Mouse (Mus musculus) layer of hippocampus, adult 2 months (tissue): ENCODE data around the gene Rpap2. TPM values are rescaled to one million over a fixed set of nuclear protein-coding genes. Genes with fewer than 3 reads are reported as not detected.

Source experiments
- DNase-seq, 2 experiments: peaks; one replicate each; pipeline ENCODE4 v3.0.0; 2022; ENCODE audit warnings: low spot score in 2 of 2
- H3K27ac ChIP-seq: fragments of 200-600 bp; 2 replicates; pipeline ENCODE4 v1.8.1; 2022
- H3K4me3 ChIP-seq: fragments of 200-600 bp; 2 replicates; pipeline ENCODE4 v1.8.1; 2022; ENCODE audit warnings: mild to moderate bottlenecking
- CTCF ChIP-seq: fragments of 200-600 bp; conservative IDR thresholded peaks from 2 replicates; pipeline ENCODE4 v1.8.1; 2022; ENCODE audit warnings: antibody characterized with exemption, mild to moderate bottlenecking, moderate library complexity
- total RNA-seq, 2 experiments: library from RNA; stranded (reverse); gene quantifications; 2 replicates each; pipeline ENCODE4 v1.2.3; 2021

The Rpap2 gene
- total RNA-seq, 2 experiments from 2014 or later: 19.1 to 20.7 TPM

DNA sequence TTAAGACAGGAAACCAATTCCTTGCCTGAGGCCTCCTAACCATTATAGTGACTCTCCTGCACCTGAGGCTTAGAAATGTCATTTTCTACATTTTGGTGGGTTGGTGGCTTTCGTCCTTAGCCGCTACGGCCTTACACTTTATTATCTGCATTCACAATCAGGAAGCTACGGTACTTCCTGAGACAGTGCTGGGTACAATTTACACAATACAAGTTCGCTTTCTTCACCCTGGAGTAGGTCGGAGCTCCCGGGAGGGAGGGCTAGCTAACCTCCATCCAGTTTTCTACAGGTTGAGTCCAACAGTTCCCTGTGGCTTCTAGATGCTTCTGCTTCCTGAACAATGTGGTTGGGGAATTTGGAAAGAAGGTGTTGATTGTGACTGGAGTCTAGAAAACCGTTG is 101.7 kb downstream of the Rpap2 start:
- Histone ChIP-seq H3K27ac (no peak overlapping the region), H3K4me3 (no peak overlapping the region)
- TF ChIP-seq CTCF: no peak
- DNase-seq: no peak

DNA sequence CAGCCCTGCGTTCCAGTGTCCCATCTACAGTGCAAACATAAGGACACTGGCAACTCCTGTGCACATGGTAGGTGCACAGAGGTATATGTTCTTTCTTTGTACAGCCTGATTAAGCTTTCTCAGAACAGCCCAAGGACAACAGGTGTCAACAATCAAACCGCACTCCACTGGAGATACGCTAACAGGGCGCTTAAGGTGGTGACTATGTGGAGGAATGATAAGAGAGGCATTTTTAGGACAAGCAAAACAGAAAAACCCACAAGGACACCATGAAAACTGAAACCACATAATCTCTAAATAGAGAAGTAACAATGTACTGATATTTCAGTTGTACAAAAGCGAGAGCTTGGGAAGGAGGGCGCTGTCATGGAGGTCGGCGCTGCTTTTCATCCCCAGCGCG is 103.7 kb downstream of the Rpap2 start:
- no peak for DNase-seq
- TF ChIP-seq CTCF: no peak
- H3K27ac ChIP-seq: no peak overlapping the region
- no peak overlapping the region for H3K4me3 ChIP-seq

DNA sequence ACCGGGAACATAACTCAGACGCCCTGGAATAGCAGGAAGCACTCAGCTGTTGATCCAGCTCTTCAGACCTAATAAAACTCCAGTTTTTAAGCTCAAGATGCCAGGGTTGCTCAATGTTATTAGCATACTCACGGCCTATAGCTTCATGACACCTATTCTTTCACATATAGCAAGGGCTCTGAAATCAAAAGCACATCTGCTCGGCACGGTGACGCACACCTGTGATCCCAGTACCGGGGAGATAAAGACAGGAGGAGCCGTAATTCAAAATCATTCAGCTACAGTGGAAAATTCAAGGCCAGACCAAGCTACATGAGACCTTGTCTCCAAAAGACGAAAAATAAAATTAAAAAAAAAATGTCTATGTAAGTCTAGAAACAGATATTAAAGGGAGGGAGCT is 104.5 kb downstream of the Rpap2 start:
- no peak for DNase-seq
- H3K27ac ChIP-seq: no peak overlapping the region
- TF ChIP-seq CTCF: no peak
- H3K4me3 ChIP-seq: no peak overlapping the region

DNA sequence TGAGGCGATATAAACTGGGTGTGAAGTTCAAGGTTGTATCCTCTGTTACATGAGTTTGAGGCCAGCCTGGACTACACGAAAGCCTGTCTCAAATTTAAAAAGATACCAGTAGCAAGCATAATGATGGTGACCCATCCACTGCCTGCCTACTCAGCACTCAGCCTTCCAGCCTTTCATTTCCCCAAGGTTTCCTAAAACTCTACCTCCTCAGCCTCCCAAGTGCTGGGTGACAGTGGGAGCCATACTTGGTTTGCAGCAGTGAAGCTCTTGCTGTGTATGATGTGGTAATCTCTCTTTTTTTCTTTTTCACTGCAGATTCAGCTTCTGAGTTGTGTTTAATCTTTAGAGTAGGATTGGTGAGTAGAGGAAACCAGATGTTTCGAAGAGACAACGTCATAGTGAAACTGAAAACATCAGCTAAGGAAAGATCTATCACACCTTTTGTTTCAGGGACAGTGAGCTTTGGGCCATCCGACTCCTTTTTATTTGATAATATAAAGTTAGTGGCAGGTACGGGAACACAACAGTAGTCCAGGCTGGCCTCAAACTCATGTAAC is 106.1 kb downstream of the Rpap2 start:
- no peak for DNase-seq
- H3K4me3 ChIP-seq: no peak overlapping the region
- no peak for TF ChIP-seq CTCF
- H3K27ac ChIP-seq: no peak overlapping the region

DNA sequence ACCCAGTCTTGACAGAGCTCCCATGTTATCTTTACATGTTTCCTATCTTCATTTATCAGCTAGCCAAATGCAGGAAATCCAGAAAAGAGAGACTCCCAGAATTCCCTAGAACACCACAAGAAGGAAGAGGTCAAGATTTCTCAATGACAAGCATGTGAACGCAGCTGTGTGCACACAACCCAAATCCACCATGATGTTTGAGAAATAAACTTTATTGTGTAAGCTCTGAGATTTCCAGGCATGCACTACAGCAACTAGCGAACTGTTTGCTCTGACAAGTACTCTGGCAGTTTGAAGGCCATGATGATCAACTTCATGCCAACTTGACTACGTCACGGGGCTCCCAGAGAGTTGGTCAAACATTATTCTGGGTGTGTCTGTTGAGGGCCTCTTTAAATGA is 108.6 kb downstream of the Rpap2 start:
- H3K27ac ChIP-seq: no peak overlapping the region
- H3K4me3 ChIP-seq: no peak overlapping the region
- no peak for TF ChIP-seq CTCF
- no peak for DNase-seq

DNA sequence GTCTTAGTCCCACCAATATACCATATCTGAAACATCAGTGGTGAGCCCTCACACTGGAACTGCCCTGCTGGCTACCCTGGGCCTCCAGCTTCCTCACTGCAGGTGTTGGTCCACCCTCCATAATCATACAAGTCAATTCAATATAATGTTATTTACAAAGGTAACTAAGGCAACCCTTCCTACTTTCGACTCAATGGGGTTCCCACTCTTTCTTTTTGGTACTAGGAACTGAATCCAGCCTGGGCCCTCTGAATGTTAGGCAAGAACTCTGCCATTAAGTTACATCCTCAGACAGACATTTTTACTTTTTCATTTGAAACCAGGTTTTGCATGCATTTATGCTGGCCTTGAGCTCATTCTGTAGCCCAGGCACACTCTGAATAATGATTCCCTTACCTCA is 109.1 kb downstream of the Rpap2 start:
- no peak overlapping the region for H3K4me3 ChIP-seq
- no peak for TF ChIP-seq CTCF
- no peak overlapping the region for H3K27ac ChIP-seq
- no peak for DNase-seq

DNA sequence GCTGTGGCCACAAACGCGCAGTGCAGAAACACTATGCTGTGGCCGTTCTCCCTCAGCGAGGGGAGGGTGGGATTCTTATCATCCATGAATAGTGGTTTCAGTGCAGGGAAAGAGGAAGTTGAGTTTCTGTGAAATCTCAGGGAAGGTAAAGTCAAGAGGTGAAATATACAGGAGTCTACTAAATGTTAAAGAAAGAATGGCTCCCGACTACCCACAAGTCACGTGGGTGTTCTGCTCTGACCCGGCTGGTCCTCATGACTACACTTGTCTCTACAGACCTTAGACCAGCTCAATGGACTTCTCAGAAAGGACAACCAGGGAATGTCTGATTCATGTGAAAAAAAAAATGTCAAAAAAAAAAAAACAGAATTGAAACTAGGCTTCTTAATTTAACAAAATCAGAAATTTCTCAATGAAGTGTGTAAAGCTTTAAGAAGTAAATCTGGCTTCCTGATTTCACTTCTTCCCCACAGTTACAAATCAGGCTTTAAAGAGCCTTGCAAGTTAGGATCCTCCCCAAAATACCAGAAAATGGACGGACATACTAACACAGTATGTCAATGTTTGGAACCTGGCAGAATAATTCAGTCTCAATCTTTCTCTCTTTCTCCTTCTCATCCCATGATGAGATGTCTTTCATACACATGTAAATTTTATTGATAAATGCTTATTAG is 111.1 kb downstream of the Rpap2 start:
- H3K27ac ChIP-seq: no peak overlapping the region
- TF ChIP-seq CTCF: no peak
- no peak for DNase-seq
- no peak overlapping the region for H3K4me3 ChIP-seq

Other genes starting within 250 kb of the Rpap2 start
- 10 to 100 TPM; 59.4 to 62.5 TPM for gene Ephx4, start 194.6 kb upstream of the Rpap2 start, total RNA-seq
- under 1 TPM in 1 of 2 experiments, not detected in 1; 0.31 TPM for gene Lpcat2b, start 165.8 kb upstream of the Rpap2 start, total RNA-seq
- gene Btbd8, start 159.4 kb upstream of the Rpap2 start, total RNA-seq: 100 to 1,000 TPM; 105 to 114 TPM
- gene Gm42669, start 89.8 kb upstream of the Rpap2 start, total RNA-seq: under 1 TPM; 0.31 to 0.37 TPM
- 1 to 10 TPM; 1.0 TPM for gene 1700028K03Rik, start 62.7 kb upstream of the Rpap2 start, total RNA-seq
- gene Glmn, start 515 bp downstream of the Rpap2 start, total RNA-seq: 10 to 100 TPM; 14.3 to 16.6 TPM
- gene Gfi1, start 128.7 kb downstream of the Rpap2 start, total RNA-seq: not detected
- not detected for gene Ube2d2b, start 232.7 kb downstream of the Rpap2 start, total RNA-seq